Mouse (Mus musculus) kidney, postnatal 25 days (tissue): ENCODE data around the gene Adamts18.
"Not testable (repeated sequence)": the region's sequence is repeated elsewhere in the genome, so short reads cannot be mapped to it uniquely, and the experiment has no call there.

Source experiments
- DNase-seq, 2 experiments: peaks; one replicate each; pipeline ENCODE4 v3.0.0; 2021; ENCODE audit warnings: mixed read lengths in 2 of 2

The Adamts18 gene

DNA sequence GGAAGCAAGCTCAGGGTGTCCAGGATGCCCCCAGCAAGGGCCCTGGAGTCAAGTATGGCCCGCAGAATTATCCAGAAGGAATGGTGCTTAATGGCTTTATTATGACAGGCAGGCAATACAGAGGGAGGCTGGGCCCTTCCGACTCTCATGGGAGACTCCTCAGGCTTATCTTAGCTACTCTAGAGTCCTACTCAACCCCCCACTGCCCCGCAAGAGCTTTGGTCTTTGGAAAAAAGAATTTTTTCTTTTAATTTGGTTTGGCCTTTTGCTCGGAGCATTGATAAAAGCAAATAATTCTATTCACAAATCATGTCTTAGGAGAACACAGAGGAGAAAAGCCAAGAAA, 11.0 kb downstream of the Adamts18 start:
- DNase-seq, result no peak

DNA sequence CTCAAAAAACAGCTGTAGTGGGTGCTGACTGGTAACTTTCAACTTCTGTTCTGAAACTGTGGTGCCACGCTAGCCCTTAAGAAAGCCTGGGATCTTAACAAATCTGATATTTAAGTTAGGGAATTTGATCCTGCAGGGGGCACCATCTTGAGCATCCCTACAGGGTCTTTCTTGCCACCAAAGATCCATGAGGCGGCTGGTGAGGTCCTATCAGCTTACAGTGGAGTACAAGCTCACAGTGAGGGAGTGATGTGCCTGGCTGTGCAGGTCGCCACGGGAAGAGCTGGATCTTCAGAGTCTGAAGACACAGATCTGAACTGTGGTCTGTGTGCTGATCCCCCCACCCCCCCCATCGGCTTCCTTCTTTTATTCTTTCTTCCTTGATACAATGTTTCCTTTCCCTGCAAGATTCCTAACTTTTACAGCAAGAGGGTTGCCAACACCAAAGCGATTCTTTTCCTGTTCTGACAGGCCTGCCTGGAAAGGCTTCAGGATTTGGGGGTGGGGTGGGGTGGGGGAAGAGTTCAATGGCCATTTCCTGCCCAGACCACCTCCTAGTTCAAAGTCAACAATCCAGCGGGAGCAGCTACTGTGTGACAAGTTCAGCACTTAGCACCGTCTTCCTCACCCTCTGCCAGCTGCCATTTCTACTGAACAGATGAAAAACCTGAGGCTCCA, 11.5 kb downstream of the Adamts18 start:
- no peak for DNase-seq

DNA sequence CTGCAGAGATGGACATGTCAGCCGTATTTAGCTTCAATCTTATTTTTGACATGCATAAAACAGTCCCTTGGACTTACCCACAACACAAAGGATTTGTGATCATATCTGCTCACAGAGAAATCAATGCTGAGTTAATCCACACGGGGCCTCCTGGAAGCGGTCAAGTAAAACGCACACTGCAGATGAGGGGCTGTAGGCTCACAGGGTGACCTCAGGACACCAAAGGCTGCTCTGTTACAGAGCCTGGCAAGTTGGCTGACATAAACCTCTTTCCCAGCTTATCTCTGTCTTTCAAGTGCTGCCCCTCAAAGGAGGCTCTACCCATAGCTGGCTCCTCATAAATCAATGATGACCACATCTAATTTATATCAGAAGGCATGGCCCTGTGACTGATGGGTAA, 14.9 kb downstream of the Adamts18 start:
- DNase-seq, result no peak

DNA sequence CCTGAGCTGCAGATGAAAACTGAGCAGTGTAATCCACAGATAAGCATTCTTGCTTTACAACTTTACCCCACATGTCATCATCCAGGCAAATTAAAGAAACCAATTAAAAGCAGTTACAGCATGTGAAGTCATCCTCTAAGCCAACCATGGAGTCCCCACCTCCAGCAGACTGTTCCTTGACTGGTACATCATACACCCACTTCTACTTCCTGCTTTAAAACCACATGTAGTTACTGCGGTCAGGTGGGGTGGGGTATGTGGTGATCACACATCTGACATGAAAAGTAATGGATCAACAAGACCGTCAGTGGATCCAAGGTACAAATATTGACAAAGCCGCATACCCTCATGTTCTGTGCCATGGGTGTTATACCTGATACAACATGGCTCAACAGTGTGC, 21.3 kb downstream of the Adamts18 start:
- DNase-seq, result no peak

DNA sequence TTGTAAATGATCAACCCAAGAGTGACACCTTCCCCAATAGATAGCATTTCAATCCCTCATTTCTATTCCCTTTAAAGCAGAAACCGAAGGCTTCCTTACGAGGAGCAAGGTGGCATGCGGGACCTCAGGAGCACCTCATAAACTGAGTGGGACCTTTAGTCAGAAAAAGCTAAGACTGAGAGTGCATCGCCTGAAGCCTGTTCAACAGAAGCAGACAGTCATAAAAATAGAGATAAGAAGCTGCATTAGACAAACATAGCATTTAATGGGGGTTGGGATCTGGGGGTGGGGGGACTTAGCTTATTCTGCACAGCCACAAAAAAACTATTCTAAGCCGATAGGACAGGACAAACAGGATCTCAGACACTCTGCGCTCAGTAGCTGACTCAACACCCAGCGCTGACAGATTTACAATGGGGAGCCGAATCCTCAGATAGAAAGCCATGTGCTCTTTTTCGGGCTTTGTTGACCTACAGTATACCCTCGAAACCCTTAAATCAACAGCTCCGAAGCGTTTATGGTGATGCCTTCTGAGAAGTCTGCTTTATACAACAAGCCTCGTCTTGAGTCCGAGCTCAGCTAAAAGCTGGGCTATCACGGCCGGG, 27.5 kb downstream of the Adamts18 start:
- peak in 1 of 2 experiments; percentile 5 for DNase-seq

DNA sequence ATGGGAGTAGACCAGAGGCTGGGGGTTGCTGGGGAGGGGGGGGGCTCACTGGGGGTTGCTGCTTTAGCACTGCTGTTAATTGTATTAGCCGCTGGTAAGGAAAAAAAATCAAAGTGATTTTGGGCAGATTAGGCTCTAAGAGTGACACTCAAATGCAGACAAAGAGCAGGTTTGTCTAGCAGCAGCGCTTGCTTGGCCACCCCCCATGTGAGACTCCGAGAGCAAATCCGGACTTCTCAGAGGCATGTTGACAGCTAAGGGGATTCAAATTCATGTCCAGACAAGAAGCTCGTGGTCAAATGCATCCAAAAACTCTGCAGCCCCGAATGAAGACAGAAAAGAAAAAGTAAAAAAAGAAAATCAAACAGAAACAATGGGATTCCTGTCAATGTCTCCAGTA, 34.6 kb downstream of the Adamts18 start:
- no peak for DNase-seq

DNA sequence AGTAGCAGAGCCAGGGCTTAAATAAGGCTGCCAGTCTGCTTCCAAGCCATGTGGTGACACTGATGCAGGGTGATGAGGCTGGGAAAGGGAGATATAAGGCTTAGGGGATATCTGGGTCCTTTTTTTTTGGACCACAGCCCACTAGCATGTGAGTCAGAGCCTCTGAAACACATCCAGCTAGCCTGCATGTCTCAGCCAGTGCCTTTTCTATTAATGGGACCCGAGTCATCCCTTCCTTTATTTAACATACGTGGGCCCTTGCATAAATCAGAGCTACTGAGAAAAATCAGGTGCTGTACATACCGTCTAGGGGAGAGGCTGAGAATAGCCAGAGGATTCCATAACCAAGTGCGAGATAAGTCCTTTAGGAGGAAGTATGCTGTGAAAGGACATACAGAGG, 37.0 kb downstream of the Adamts18 start:
- DNase-seq, result no peak

DNA sequence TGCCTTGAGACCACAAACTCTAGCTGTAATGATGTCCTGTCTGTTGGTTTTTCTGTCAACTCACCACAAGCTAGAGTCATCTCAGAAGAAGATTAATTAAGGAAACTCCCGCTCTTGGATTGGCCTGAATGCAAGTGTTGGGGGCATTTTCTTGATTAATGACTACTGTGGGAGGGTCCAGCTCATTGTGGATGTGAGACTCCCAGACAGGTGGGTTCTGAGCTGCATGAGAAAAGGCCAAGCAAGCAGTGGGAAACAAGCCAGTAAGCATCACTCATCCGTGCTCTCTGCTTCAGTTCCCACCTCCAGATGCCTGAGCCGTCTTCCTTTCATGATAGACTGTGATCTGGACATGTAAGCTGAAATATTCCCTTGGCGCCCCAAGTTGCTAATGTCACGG, 38.6 kb downstream of the Adamts18 start:
- no peak for DNase-seq

DNA sequence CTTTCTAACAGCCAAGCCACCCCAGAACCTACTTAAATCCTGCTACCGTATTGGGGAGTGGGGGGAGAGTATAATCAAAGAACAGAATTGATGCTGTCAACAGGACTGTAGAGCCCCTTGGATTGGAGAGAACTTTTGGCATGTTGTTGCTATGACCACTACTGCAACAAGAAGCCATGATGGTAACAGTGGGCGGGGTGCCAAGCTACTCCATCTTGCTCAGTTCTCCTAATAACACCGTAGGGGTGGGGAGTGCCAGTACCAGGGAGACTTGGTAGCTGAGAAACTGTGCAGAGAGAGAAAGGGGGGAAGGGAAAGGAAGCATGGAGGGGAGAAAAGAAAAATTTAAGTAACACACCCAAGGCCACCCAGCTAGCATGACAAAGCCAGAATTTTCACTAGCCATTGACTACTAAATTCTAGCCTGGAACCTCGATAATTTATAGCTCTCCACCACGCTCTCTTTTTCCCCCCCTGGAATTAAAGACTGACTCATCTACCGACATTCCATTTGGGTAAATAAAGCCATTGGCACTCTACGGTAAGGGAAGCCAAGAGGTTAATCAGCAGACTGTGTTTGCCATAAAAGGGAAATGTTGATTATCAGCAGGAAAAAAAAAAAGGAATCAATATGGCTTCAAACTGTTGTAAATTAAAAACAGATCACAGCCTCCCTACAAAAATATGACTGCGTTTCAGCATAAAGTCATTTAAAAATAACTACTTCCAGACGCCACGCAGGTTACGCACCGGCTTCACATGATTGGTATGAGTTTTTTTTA, 44.5 kb downstream of the Adamts18 start:
- DNase-seq, result no peak

DNA sequence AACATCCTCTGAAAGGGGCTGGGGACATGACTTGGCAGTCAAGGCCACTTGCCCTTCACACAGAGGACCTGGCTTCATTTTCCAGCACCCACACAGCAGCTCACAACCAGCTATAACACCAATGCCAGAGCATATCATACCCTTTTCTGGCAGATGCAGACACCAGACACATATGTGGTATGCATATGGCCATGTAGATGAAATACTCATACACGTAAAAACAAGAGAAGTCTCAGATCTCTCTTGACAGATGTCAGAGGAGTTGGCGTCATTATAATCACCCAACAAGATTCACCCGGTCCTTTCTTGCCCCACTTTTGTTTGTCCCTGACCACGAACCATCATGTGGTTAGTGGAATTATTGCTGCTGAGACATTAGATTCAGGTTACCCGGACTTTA, 47.0 kb downstream of the Adamts18 start:
- DNase-seq, result no peak

DNA sequence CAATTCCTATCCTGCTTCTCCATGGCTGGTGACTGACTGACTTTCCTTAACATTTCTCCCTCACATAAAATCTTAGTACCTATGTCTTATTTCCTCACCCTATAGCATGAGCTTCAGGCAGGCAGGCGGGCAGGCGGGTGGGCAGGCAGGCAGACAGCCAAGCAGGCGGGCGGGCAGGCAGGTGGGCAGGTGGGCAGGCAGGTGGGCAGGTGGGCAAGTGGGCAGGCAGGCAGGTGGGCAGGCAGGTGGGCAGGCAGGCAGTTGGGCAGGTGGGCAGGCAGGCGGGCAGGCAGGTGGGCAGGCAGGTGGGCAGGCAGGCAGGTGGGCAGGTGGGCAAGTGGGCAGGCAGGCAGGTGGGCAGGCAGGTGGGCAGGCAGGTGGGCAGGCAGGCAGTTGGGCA, 48.0 kb downstream of the Adamts18 start:
- DNase-seq, result not testable (repeated sequence)

DNA sequence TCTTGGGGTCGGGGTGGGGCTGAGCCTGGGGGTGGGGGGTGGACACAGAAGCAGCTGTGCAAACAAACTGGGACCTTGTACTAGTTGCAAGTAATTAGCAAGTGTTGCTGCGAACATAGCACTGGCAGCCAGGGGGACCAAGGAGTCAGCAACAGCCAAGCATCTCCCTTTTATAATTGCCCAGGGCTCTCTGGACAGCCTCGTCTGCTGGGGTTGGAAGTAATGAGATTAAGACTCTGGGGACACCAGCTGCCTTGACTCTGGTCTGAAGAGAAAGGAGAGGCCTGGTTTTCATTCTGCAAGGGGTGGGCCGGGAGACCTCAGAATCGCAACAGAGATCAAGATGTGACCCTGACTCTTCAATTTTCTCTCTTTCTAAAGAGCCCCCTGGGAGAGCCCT, 49.0 kb downstream of the Adamts18 start:
- no peak for DNase-seq

DNA sequence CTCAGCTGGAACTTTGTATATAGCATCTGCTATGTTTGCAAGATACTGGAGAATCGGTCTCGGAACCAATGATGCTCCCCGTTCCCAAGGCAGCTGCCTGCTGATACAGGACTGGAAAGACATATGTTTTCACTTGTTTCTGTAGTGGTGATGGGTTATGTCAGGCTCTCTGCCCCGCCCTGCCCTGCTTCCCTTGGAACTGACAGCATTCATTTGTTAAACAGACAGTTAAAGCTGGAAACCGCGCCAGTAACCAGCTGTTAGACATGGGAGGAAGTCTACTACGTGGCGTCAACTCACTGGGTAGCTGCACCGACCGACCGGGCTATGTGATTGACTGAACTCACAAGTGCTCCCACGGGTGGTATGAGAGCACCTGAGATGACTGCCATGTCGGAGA, 56.7 kb downstream of the Adamts18 start:
- DNase-seq, result peak in 1 of 2 experiments; percentile 24

DNA sequence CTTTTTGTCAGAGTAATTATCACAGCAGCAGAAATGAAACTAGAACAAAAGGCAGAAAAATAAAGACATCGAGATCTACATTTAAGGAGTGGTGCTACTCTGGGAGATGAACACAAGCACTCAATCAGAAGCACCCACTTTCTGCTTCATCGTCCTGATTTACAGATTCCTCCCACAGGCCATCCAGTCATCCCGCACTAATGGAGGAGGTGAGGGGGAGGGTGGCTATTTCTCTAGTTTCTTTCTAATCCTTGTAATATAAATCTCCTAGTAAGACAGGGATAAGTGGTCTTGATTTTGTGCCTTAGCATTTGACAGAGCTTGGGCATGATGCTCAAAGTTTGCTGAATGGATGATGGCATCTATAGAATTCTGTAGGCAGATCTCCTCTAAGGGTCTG, 57.5 kb downstream of the Adamts18 start:
- DNase-seq, result no peak

DNA sequence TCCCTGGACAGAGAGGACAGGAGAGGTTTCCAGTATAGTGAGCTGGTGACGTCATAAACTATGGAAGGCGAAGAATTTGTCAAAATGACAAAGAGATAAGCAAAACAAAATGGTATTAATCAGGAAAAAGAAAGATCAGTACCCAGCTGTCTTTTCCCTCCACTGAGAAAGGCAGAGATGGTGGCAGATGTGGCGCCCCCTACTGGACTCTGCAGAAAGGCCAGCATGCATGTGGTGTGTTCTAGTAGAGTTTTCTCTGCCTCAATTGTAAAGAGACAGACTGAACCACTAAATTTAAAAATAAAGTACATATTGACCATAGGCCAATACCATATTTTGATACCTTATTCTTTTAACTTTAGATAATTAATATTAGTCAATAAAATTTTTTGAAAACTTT, 64.8 kb downstream of the Adamts18 start:
- DNase-seq, result no peak

DNA sequence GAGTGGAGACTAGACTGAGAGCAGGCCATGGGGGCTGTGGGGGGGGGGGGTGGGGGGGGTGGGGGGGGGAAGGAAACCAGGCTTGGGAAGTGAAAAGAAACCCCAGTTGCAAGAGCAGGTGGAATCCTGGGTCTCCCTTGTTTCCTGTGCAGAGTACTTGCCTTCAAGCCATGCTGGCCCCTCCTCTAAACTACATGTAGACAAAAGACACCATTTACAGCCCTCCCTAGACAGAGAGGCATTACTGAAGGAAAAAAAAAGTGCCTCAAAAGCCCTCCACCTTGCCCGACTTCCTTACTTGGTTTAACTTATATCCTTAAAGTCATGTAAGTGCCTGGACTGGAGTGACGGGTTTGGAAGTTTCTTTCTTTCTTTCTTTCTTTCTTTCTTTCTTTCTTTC, 67.0 kb downstream of the Adamts18 start:
- DNase-seq, result no peak

DNA sequence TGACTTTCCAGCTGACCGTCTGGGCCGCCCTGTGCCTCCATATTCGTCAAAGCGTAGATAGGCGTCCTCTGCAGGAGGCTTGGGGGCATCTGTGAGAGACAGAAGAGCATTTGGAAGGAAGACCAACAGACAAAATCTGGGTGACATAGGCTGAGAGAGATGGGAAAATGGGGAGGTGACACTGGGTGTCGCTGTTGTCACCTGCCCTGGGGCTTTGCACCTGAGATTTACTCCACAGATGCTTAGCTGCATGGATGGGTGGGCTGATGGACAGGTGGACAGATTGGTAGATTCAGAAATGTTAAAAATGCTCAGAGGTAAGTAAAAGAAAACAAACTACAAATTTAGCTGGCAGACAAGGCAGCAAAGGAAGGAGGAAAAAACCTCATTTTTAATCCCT, 73.2 kb downstream of the Adamts18 start:
- no peak for DNase-seq

DNA sequence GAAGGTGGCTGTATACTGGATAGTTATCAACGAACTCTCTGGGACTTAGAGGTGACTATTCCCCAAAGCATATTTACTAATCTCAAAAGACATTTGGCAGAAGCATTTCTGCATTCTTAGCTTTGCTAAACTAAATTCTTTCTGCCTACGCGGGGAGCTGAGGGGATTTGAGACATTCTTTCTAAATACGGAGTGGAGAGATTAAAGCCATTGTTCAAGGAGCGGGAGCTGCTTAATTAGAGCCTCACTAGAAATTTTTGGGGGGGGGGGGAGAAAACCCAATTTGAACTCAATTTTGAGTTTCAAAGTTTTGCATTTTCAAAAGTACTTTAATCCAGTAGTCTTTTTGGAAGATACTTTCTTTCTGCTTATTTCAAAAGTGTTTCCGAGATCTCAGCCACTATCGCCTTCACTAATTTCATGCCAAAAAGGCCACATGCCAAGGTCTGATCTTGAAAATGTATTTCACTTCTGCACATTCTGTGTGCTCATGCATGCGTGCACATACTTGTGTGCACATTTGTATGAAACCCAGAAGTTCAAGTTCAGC, 79.6 kb downstream of the Adamts18 start:
- DNase-seq, result no peak

DNA sequence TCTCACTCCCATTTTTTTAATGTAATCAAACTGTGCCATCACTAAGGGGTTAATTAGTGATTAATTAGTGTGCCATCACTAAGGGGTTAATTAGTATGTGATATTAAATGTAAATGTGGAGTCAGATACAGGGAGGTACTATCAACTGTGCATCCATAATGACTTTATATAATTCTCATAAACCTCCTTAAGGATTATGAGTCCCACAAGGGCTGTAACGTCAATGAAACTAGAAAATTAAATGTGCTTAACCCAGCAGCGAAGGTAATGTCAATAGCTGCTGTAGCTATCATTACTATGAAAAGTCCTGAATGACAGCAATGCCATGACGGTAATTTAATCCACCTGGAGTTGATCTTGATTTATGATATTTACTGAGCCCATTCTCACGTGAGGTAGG, 83.4 kb downstream of the Adamts18 start:
- no peak for DNase-seq

DNA sequence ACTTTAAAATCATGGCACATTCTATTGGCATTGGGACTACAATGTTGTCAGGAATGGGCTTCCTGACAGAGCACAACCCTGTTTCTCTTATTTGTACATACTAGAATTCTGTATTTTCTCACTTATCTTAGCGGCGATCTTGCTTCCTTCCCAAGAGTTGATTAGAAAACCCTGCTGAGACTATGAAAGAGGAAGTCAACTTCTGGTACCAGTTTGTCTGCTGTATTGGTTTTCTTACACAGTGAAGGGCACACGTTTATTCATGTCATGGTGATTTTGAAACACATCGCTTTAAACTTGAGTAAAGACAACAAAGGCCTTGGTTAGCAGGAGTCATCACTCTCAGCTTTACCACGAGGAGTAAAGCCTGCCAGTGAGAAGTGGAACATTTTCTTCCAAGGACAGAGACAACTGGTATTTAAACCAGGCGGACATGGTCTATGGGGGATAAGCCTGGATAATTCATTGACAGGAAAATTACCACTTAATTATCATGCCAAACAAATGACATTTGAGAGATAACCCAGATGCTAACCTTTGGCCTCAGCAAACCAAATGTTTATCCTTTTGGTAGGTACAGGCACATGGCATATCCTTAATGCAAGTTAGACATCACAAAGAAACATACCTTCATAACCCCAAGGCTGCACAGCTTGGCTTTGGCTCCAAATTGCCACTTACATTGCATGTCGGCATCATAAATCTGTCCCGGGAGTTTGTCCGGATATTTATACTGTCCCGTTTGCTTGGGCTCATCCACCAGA, 84.8 kb downstream of the Adamts18 start:
- DNase-seq, result no peak

DNA sequence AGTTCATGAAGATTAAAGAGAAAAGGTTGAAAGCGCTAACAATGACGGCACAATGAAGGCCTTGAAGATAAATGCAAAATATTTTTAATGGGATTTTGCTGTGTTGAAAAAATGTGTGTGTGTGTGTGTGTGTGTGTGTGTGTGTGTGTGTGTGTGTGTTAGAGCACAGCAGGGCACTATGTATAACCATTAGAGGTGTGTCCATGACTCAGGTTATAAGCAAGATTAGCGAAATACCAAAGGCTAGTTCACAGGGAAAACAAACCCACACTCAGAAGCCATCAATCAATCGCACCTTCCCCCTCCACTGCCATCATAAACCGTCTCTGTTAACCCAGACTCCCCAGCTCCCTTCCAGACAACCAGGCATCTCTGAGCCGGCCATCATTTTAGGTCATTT, 86.4 kb downstream of the Adamts18 start:
- no peak for DNase-seq

DNA sequence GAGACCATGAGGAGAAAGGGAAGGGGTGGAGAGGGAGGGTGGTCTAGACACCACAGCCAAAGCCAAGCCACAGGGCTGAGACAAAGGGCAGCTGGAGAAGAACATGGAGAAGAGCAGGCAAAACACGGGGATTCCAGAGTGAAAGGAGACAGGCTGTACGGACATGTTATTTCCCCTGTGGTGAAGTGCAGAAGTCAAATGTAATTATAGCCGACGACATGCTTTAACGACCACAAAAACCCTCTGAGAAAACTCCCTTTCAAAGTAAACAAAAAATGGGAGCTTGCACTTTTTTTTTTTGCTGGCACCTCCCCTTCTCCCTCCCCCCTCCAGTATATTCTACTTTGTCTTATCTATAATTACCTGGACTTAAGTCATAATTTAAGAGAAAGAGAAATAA, 92.7 kb downstream of the Adamts18 start:
- DNase-seq, result no peak

DNA sequence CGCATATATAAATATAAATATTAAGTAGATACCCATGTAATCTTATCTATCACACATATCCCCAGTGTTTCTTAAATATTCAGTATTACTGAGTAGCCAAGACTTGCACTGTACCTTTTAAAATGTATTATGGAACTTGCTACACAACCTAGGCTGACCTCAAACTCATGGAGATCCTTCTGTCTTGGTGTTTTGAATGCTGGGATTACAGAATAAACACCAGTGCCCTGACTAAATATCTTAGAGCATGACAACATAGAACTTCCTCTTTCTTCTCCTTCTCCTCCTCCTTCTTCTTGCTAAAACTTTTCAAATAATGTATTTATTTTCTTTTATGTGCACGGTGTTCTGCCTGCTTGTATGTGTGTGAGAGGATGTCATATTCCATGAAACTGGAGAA, 95.4 kb downstream of the Adamts18 start:
- DNase-seq, result no peak
